Mouse (Mus musculus): ENCODE measurements around the gene Msl1.

Gene Msl1

GRCm38 (mm10) chr11:98755726-98756380 lies 39.5 kb upstream of the Msl1 start:
- ChIA-PET POLR2A (interaction anchor here in 1 of 4 experiments (0.6 kb wide), 1 partner anchor 14 kb away, joined by 5 read pairs; no protein-coding TSS in a partner anchor), CTCF (interaction anchor here in 1 of 4 experiments (0.6 kb wide), 1 partner anchor 366 kb away, joined by 9 read pairs; no protein-coding TSS in a partner anchor)

GRCm38 (mm10) chr11:98756711-98757110 lies 38.6 kb upstream of the Msl1 start:
- POLR2A ChIA-PET = interaction anchor here in 1 of 4 experiments (1.6 kb wide), 1 partner anchor 13 kb away, joined by 4 read pairs; no protein-coding TSS in a partner anchor
- CTCF ChIA-PET = interaction anchor here in 2 of 4 experiments (0.6 to 0.7 kb wide), 2 partner anchors 35 to 367 kb away, joined by 3 to 9 read pairs; no protein-coding TSS in a partner anchor

- ChIA-PET CTCF (interaction anchor here (0.7 to 3.9 kb wide), 45 partner anchors 8 to 81 kb away, joined by 3 to 34 read pairs (median 6); partner anchors contain the start of genes Thra (in 3 of the 4), Csf3 (in 1 of the 4), Med24 (in 1 of the 4) and Nr1d1 (in 1 of the 4)), POLR2A (interaction anchor here in 3 of 4 experiments (0.7 to 5.3 kb wide), 18 partner anchors 8 to 175 kb away, joined by 3 to 76 read pairs (median 4); partner anchors contain the start of genes Nr1d1 (in 2 of the 3) and Thra (in 2 of the 3))
These were observed 33.4 kb upstream of the Msl1 start for GRCm38 (mm10) chr11:98761939-98762338.

GRCm38 (mm10) chr11:98762756-98763501 lies 32.4 kb upstream of the Msl1 start:
- CTCF ChIA-PET = interaction anchor here (0.6 to 3.9 kb wide), 68 partner anchors 9 to 1894 kb away, joined by 3 to 34 read pairs (median 5); partner anchors contain the start of genes Thra (in 3 of the 4), Csf3 (in 1 of the 4), Med24 (in 1 of the 4) and Nr1d1 (in 1 of the 4)
- POLR2A ChIA-PET = interaction anchor here (0.5 to 5.3 kb wide), 45 partner anchors 8 to 283 kb away, joined by 3 to 76 read pairs (median 3); partner anchors contain the start of genes Nr1d1 (in 3 of the 4), Thra (in 3 of the 4), Med24 (in 2 of the 4) and Psmd3 (in 1 of the 4)

GRCm38 (mm10) chr11:98763502-98763861 lies 31.8 kb upstream of the Msl1 start:
- POLR2A ChIA-PET = interaction anchor here (0.5 to 5.3 kb wide), 33 partner anchors 9 to 303 kb away, joined by 3 to 76 read pairs (median 4); partner anchors contain the start of genes Nr1d1 (in 3 of the 4), Thra (in 3 of the 4), Med24 (in 1 of the 4) and Psmd3 (in 1 of the 4)
- CTCF ChIA-PET = interaction anchor here (0.6 to 3.9 kb wide), 34 partner anchors 9 to 82 kb away, joined by 3 to 34 read pairs (median 7); partner anchors contain the start of genes Thra (in 2 of the 4), Med24 (in 1 of the 4), Nr1d1 (in 1 of the 4) and Psmd3 (in 1 of the 4)

GRCm38 (mm10) chr11:98764091-98764490 lies 31.2 kb upstream of the Msl1 start:
- ChIA-PET CTCF (interaction anchor here in 3 of 4 experiments (0.9 to 3.9 kb wide), 15 partner anchors 9 to 48 kb away, joined by 3 to 34 read pairs (median 13); partner anchors contain the start of genes Nr1d1 (in 1 of the 3) and Thra (in 1 of the 3)), POLR2A (interaction anchor here (0.6 to 5.3 kb wide), 16 partner anchors 10 to 302 kb away, joined by 3 to 76 read pairs (median 5); partner anchors contain the start of genes Nr1d1 (in 3 of the 4), Psmd3 (in 2 of the 4), Thra (in 2 of the 4) and Med24 (in 1 of the 4))

- ChIA-PET POLR2A (interaction anchor here (0.7 to 5.3 kb wide), 14 partner anchors 9 to 1569 kb away, joined by 3 to 76 read pairs (median 4); partner anchors contain the start of genes Nr1d1 (in 2 of the 4), Thra (in 2 of the 4), Med24 (in 1 of the 4) and Psmd3 (in 1 of the 4)), CTCF (interaction anchor here (0.6 to 3.9 kb wide), 8 partner anchors 9 to 1966 kb away, joined by 3 to 28 read pairs (median 6); no protein-coding TSS in a partner anchor)
These were observed 30.6 kb upstream of the Msl1 start for GRCm38 (mm10) chr11:98764746-98765145.

- POLR2A ChIA-PET = interaction anchor here in 2 of 4 experiments (0.6 to 5.3 kb wide), 14 partner anchors 9 to 84 kb away, joined by 3 to 76 read pairs (median 4); partner anchors contain the start of genes Nr1d1 (in 2 of the 2), Thra (in 2 of the 2), Med24 (in 1 of the 2) and Msl1 (in 1 of the 2)
- CTCF ChIA-PET = interaction anchor here in 3 of 4 experiments (0.7 to 3.9 kb wide), 8 partner anchors 8 to 1965 kb away, joined by 3 to 28 read pairs (median 4); no protein-coding TSS in a partner anchor
These were observed 29.7 kb upstream of the Msl1 start for GRCm38 (mm10) chr11:98765421-98766309.

- ChIA-PET POLR2A (interaction anchor here in 2 of 4 experiments (0.6 to 5.1 kb wide), 4 partner anchors 8 to 24 kb away, joined by 3 to 70 read pairs (median 6); partner anchors contain the start of gene Nr1d1 (in 1 of the 2)), CTCF (interaction anchor here in 1 of 4 experiments (1.0 to 1.1 kb wide), 2 partner anchors 48 to 49 kb away, joined by 3 to 4 read pairs; no protein-coding TSS in a partner anchor)
These were observed 29.0 kb upstream of the Msl1 start for GRCm38 (mm10) chr11:98766346-98766745.

GRCm38 (mm10) chr11:98766816-98767215 lies 28.5 kb upstream of the Msl1 start:
- POLR2A ChIA-PET = interaction anchor here in 2 of 4 experiments (0.6 to 1.7 kb wide), 4 partner anchors 10 to 24 kb away, joined by 3 to 8 read pairs (median 3); no protein-coding TSS in a partner anchor
- CTCF ChIA-PET = interaction anchor here in 2 of 4 experiments (1.0 to 2.0 kb wide), 4 partner anchors 10 to 60 kb away, joined by 3 to 5 read pairs (median 3); no protein-coding TSS in a partner anchor

- POLR2A ChIA-PET = interaction anchor here in 3 of 4 experiments (0.6 to 2.0 kb wide), 11 partner anchors 10 to 1986 kb away, joined by 3 to 13 read pairs (median 3); partner anchors contain the start of gene Thra (in 1 of the 3)
- CTCF ChIA-PET = interaction anchor here in 3 of 4 experiments (0.6 to 2.0 kb wide), 7 partner anchors 9 to 379 kb away, joined by 3 to 12 read pairs (median 3); no protein-coding TSS in a partner anchor
These were observed 28.0 kb upstream of the Msl1 start for GRCm38 (mm10) chr11:98767276-98767675.

GRCm38 (mm10) chr11:98767713-98768112 lies 27.6 kb upstream of the Msl1 start:
- ChIA-PET POLR2A (interaction anchor here in 3 of 4 experiments (0.6 to 2.0 kb wide), 17 partner anchors 9 to 1987 kb away, joined by 3 to 13 read pairs (median 3); partner anchors contain the start of gene Thra (in 1 of the 3)), CTCF (interaction anchor here in 3 of 4 experiments (0.6 to 2.0 kb wide), 9 partner anchors 9 to 378 kb away, joined by 3 to 12 read pairs (median 3); no protein-coding TSS in a partner anchor)

GRCm38 (mm10) chr11:98768127-98769006 lies 26.9 kb upstream of the Msl1 start:
- POLR2A ChIA-PET = interaction anchor here in 3 of 4 experiments (0.6 to 2.0 kb wide), 20 partner anchors 8 to 88 kb away, joined by 3 to 13 read pairs (median 3); partner anchors contain the start of gene Thra (in 2 of the 3)

GRCm38 (mm10) chr11:98769007-98769954 lies 26.0 kb upstream of the Msl1 start:
- POLR2A ChIA-PET = interaction anchor here in 3 of 4 experiments (0.6 to 2.0 kb wide), 11 partner anchors 7 to 61 kb away, joined by 3 to 13 read pairs (median 5); partner anchors contain the start of gene Thra (in 2 of the 3)
- CTCF ChIA-PET = interaction anchor here in 3 of 4 experiments (0.9 to 1.3 kb wide), 5 partner anchors 10 to 51 kb away, joined by 3 to 8 read pairs (median 4); no protein-coding TSS in a partner anchor

More at GRCm38 (mm10) chr11:98768127-98769006, 26.9 kb upstream of the Msl1 start:
- CTCF ChIA-PET = interaction anchor here in 3 of 4 experiments (0.6 to 2.0 kb wide), 8 partner anchors 9 to 378 kb away, joined by 3 to 12 read pairs (median 4); no protein-coding TSS in a partner anchor
